Mouse (Mus musculus): ENCODE data around the gene Svs2. TPM values are rescaled to one million over a fixed set of nuclear protein-coding genes. Genes with fewer than 3 reads are reported as not detected.

The Svs2 gene
- total RNA-seq, 2 experiments from 2014 or later: not detected

GRCm38 (mm10) chr2:164195971-164196699 is 42.1 kb downstream of the Svs2 start:
- H3K4me3 ChIP-seq: no peak overlapping the region
- no peak for DNase-seq
- no peak for TF ChIP-seq CTCF (IDR thresholded peaks at IDR 0.05)
- intact Hi-C loops (cut with DNase I): no loop called here
- no peak overlapping the region for H3K27ac ChIP-seq

GRCm38 (mm10) chr2:164194959-164195630 is 43.2 kb downstream of the Svs2 start:
- H3K27ac ChIP-seq: no peak overlapping the region
- TF ChIP-seq CTCF (IDR thresholded peaks at IDR 0.05): no peak
- intact Hi-C loops (cut with DNase I): no loop called here
- H3K4me3 ChIP-seq: no peak overlapping the region
- no peak for DNase-seq

GRCm38 (mm10) chr2:164192279-164192678 is 46.0 kb downstream of the Svs2 start:
- TF ChIP-seq CTCF (IDR thresholded peaks at IDR 0.05): no peak
- intact Hi-C loops (cut with DNase I): no loop called here
- no peak overlapping the region for H3K27ac ChIP-seq

GRCm38 (mm10) chr2:164190576-164190975 is 47.7 kb downstream of the Svs2 start, which contains the start of gene Wfdc12:
Gene Wfdc12, minus strand, starts transcription at chr2:164190608.
- intact Hi-C loops (cut with DNase I): no loop called here
- H3K27ac ChIP-seq: no peak within 1 kb of the TSS
- no peak for DNase-seq
- H3K4me3 ChIP-seq: no peak within 1 kb of the TSS
- no peak for TF ChIP-seq CTCF (IDR thresholded peaks at IDR 0.05)

More at GRCm38 (mm10) chr2:164192279-164192678, 46.0 kb downstream of the Svs2 start:
- no peak overlapping the region for H3K4me3 ChIP-seq
- DNase-seq: no peak

- intact Hi-C loops (cut with DNase I): no loop called here
- no peak for DNase-seq
- TF ChIP-seq CTCF (IDR thresholded peaks at IDR 0.05): peak; percentile 64
- Histone ChIP-seq H3K4me3 (no peak overlapping the region), H3K27ac (no peak overlapping the region)
Observed at GRCm38 (mm10) chr2:164188722-164189121, 49.5 kb downstream of the Svs2 start.

Other genes starting within 250 kb of the Svs2 start
- 10 to 100 TPM; 34.7 to 44.4 TPM for gene Ywhab, start 243.5 kb downstream of the Svs2 start, total RNA-seq (2021)
- not detected for gene Pabpc1l, start 213.0 kb downstream of the Svs2 start, total RNA-seq (2021)
- gene Stk4, start 168.1 kb downstream of the Svs2 start, total RNA-seq (2021): 1 to 10 TPM; 6.8 to 8.7 TPM
- gene Tomm34, start 167.3 kb downstream of the Svs2 start, total RNA-seq (2021): 10 to 100 TPM; 12.5 to 16.3 TPM
- gene Kcns1, start 67.4 kb downstream of the Svs2 start, total RNA-seq (2021): 1 to 10 TPM in 1 of 2 experiments, under 1 TPM in 1; 0.31 to 1.0 TPM
- gene Wfdc5, start 55.7 kb downstream of the Svs2 start, total RNA-seq (2021): not detected
- gene Wfdc12, start 47.9 kb downstream of the Svs2 start, total RNA-seq (2021): not detected
- gene Wfdc15a, start 38.3 kb downstream of the Svs2 start, total RNA-seq (2021): not detected
- gene Wfdc15b, start 16.8 kb downstream of the Svs2 start, total RNA-seq (2021): not detected
- gene Svs3b, start 18.2 kb upstream of the Svs2 start, total RNA-seq (2021): not detected
- gene Svs4, start 40.0 kb upstream of the Svs2 start, total RNA-seq (2021): not detected
- gene Svs3a, start 50.8 kb upstream of the Svs2 start, total RNA-seq (2021): not detected
- not detected for gene Svs6, start 78.3 kb upstream of the Svs2 start, total RNA-seq (2021)
- not detected for gene Svs5, start 94.3 kb upstream of the Svs2 start, total RNA-seq (2021)
- gene Slpi, start 150.6 kb upstream of the Svs2 start, total RNA-seq (2021): under 1 TPM in 1 of 2 experiments, not detected in 1; 0.45 TPM
- not detected for gene Rbpjl, start 164.7 kb upstream of the Svs2 start, total RNA-seq (2021)
- 1 to 10 TPM in 1 of 2 experiments, under 1 TPM in 1; 0.56 to 1.7 TPM for gene Matn4, start 166.7 kb upstream of the Svs2 start, total RNA-seq (2021)
- 10 to 100 TPM; 39.8 to 95.4 TPM for gene Sdc4, start 205.4 kb upstream of the Svs2 start, total RNA-seq (2021)
- 10 to 100 TPM; 21.7 to 24.7 TPM for gene Sys1, start 218.5 kb upstream of the Svs2 start, total RNA-seq (2021)
- gene Gm20458, start 222.5 kb upstream of the Svs2 start, total RNA-seq (2021): 1 to 10 TPM; 7.6 to 9.4 TPM
- gene Trp53tg5, start 235.3 kb upstream of the Svs2 start, total RNA-seq (2021): not detected
- gene Dbndd2, start 247.6 kb upstream of the Svs2 start, total RNA-seq (2021): 10 to 100 TPM; 12.9 to 25.5 TPM

Data from gastrocnemius, adult 2 months (tissue).